ENCODE assay signal across 11 mouse cellular contexts in the genomic region with DNA sequence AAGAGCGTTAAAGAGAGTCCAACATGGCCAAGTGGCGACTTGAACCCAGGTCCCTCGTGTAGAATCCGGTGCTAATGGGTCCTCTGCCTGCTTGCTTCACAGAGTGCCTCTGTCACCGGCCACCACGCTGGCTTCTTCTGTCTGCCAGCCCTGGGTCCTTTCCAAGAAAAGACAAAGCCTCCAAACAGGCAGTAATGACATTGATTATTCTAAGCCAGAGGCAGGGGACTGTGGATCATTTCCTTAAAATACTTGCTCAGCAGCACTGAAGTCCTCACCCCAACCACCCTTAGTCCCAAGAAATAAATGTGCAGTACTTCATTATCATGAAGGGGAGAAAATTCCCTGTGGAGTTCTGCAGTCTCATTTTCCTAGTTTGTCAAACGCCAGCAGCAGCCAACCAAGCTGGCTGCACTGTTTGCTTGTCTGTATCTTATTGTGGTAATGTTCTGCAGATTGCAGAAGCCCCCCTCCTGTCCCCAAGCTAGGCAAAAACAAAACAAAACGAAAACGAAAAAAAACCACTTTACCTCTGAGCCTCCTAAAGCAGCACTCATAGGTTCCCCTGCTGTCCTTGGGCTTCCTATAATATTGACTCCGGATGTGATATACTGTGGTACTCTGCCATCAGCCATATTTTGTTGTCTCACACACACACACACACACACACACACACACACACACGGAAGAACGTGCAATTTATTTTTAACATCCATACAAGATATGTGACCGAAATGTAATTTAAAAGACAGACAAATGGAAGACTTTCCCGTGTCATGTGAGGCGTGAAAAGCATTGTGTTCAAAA.
DNase-seq lines count a peak whose midpoint lies in the region; ATAC-seq lines count a peak whose summit lies in the region.
"Had no signal": no experiment of that assay in that cellular context is flagged by ENCODE, and none has a peak within 500 bp of the region (broad histone marks: within the 10 kb centered on the region; RNA-seq: fewer than 3 reads in every experiment).

No protein-coding gene starts in this region.

- ATAC-seq in forebrain, embryonic 15.5 days (replicated peaks): peak; percentile 53; the same call in 1 of the 2 replicates
- no peak for ATAC-seq in midbrain, embryonic 15.5 days (replicated peaks)

- no peak overlapping the region for H3K4me3 ChIP-seq in heart, embryonic 10.5 days
- no peak overlapping the region for H3K4me3 ChIP-seq in forebrain, embryonic 15.5 days
- H3K4me3 ChIP-seq in midbrain, embryonic 15.5 days: no peak overlapping the region
- H3K4me3 ChIP-seq: embryonic facial prominence, embryonic 10.5 days had no signal

- no peak overlapping the region for H3K9ac ChIP-seq in forebrain, embryonic 15.5 days (replicated peaks)
- H3K9ac ChIP-seq in midbrain, embryonic 15.5 days: no peak overlapping the region

- no peak overlapping the region for H3K4me2 ChIP-seq in forebrain, embryonic 15.5 days (replicated peaks)
- no peak overlapping the region for H3K4me2 ChIP-seq in midbrain, embryonic 15.5 days

- DNase-seq in heart, postnatal 10 days: peak; percentile 4 to 5
- DNase-seq in heart, embryonic 10.5 days (ENCODE audit: low spot score): no peak
- peak; percentile 61 to 68 for DNase-seq in layer of hippocampus, adult 8-10 months (ENCODE audit: low spot score in 2 of 2)
- DNase-seq in ovary, adult 18-20 months (ENCODE audit: low spot score): no peak
- no peak for DNase-seq in kidney, postnatal 4 days
- DNase-seq in gastrocnemius, postnatal 10 days: no peak
- DNase-seq: liver had no signal

- H3K4me1 ChIP-seq in heart, embryonic 10.5 days: peaks cover 1% of the 10 kb centered on the region; the same call in 1 of the 2 replicates
- peaks cover 29% of the 10 kb centered on the region for H3K4me1 ChIP-seq in forebrain, embryonic 15.5 days
- peaks cover 14% of the 10 kb centered on the region for H3K4me1 ChIP-seq in midbrain, embryonic 15.5 days

- no peaks in the 10 kb centered on the region for H3K36me3 ChIP-seq in heart, embryonic 10.5 days
- no peaks in the 10 kb centered on the region for H3K36me3 ChIP-seq in forebrain, embryonic 15.5 days
- H3K36me3 ChIP-seq in midbrain, embryonic 15.5 days (replicated peaks): no peaks in the 10 kb centered on the region
- H3K36me3 ChIP-seq: embryonic facial prominence, embryonic 10.5 days had no signal

- intact Hi-C loops in heart, postnatal 10 days (cut with DNase I): no loop called here

- H3K27me3 ChIP-seq in heart, embryonic 10.5 days (ENCODE audit: insufficient read depth, poor library complexity, severe bottlenecking): no peaks in the 10 kb centered on the region
- H3K27me3 ChIP-seq in forebrain, embryonic 15.5 days: no peaks in the 10 kb centered on the region
- H3K27me3 ChIP-seq in midbrain, embryonic 15.5 days (replicated peaks): no peaks in the 10 kb centered on the region

- H3K9me3 ChIP-seq in heart, embryonic 10.5 days: no peaks in the 10 kb centered on the region
- no peaks in the 10 kb centered on the region for H3K9me3 ChIP-seq in forebrain, embryonic 15.5 days
- no peaks in the 10 kb centered on the region for H3K9me3 ChIP-seq in midbrain, embryonic 15.5 days
- H3K9me3 ChIP-seq: embryonic facial prominence, embryonic 10.5 days had no signal

- H3K27ac ChIP-seq in heart, embryonic 10.5 days: no peak overlapping the region
- H3K27ac ChIP-seq in forebrain, embryonic 15.5 days (replicated peaks): peak overlapping the region; percentile 12
- peak overlapping the region; percentile 61 for H3K27ac ChIP-seq in midbrain, embryonic 15.5 days
- H3K27ac ChIP-seq: embryonic facial prominence, embryonic 10.5 days; macrophage had no signal

- WGBS in heart, embryonic 10.5 days: 74% methylated on average over 15 of the region's 15 CpGs
- 30% methylated on average over 15 of the region's 15 CpGs for WGBS in forebrain, embryonic 15.5 days
- 44% methylated on average over 15 of the region's 15 CpGs for WGBS in midbrain, embryonic 15.5 days

Comparison
In these comparisons a context has a peak if more than half of its experiments do, and no peak if none do; other contexts are left out.
1. DNase-seq: peak in heart, postnatal 10 days (2 of 2) and layer of hippocampus, adult 8-10 months (2 of 2); none in heart, embryonic 10.5 days (single experiment), ovary, adult 18-20 months (single experiment), kidney, postnatal 4 days (0 of 2) and gastrocnemius, postnatal 10 days (single experiment).